Mouse (Mus musculus): Measurements from ENCODE around the gene Sorbs1. TPM values are rescaled to one million over a fixed set of nuclear protein-coding genes. Genes with fewer than 3 reads are reported as not detected.

Sorbs1 gene
- polyA plus RNA-seq, 2 experiments: 35.3 to 40.6 TPM

DNA sequence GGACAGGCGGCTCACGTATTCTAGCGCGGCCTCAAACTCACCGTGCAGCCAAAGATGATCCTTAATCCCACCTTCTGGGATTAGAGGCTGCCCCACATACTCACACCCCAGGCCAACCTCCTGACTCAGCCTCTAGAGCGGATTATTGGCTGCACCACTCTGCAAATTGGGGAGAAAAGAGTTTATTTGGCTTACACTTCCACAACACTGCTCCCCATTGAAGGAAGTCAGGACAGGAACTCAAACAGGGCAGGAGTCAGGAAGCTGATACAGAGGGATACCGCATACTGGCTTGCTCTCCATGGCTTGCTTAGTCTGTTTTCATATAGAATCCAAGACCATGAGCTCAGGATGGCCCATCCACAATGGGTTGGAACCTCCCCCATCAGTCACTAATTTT lies 797 bp upstream of the Sorbs1 start:
- Histone ChIP-seq H3K4me3 (replicated peaks; ENCODE audit: low read length) (no peak overlapping the region), H3K27me3 (ENCODE audit: control insufficient read depth, insufficient read depth, low read length) (no peaks in the 10 kb centered on the region), H3K27ac (replicated peaks; ENCODE audit: low read depth, low read length) (no peak overlapping the region), H3K9me3 (ENCODE audit: control insufficient read depth, low read length) (no peaks in the 10 kb centered on the region), H3K4me1 (ENCODE audit: control insufficient read depth, insufficient read depth, low read length) (peaks cover 17% of the 10 kb centered on the region; the same call in 1 of the 2 replicates), H3K4me2 (replicated peaks; ENCODE audit: low read depth, low read length, severe bottlenecking) (no peak overlapping the region; the same call in 1 of the 2 replicates), H3K9ac (ENCODE audit: low read depth, low read length, severe bottlenecking) (no peak overlapping the region), H3K36me3 (ENCODE audit: control insufficient read depth, insufficient read depth, low read length) (no peaks in the 10 kb centered on the region)
- ATAC-seq (ENCODE audit: low FRiP score, low read depth) (no peak), DNase-seq (ENCODE audit: low spot score) (no peak)
- WGBS: 84% methylated on average over 7 of the region's 7 CpGs
- no peak for TF ChIP-seq POLR2A (IDR thresholded peaks at IDR 0.05; ENCODE audit: borderline replicate concordance, extremely low read depth, insufficient read depth, insufficient read length)

- peak overlapping the region; percentile 82 for H3K4me3 ChIP-seq (replicated peaks; ENCODE audit: low read length)
- H3K9ac ChIP-seq (ENCODE audit: low read depth, low read length, severe bottlenecking): peak overlapping the region; percentile 73
- H3K4me1 ChIP-seq (ENCODE audit: control insufficient read depth, insufficient read depth, low read length): peaks cover 13% of the 10 kb centered on the region; the same call in 1 of the 2 replicates
- no peaks in the 10 kb centered on the region for H3K36me3 ChIP-seq (ENCODE audit: control insufficient read depth, insufficient read depth, low read length)
- TF ChIP-seq POLR2A (IDR thresholded peaks at IDR 0.05; ENCODE audit: borderline replicate concordance, extremely low read depth, insufficient read depth, insufficient read length): no peak
- WGBS: under 1% methylated on average over 33 of the region's 34 CpGs
- no peaks in the 10 kb centered on the region for H3K27me3 ChIP-seq (ENCODE audit: control insufficient read depth, insufficient read depth, low read length)
- peak overlapping the region; percentile 88 for H3K27ac ChIP-seq (replicated peaks; ENCODE audit: low read depth, low read length)
- ATAC-seq (ENCODE audit: low FRiP score, low read depth) (peak; percentile 14), DNase-seq (ENCODE audit: low spot score) (no peak)
- peak overlapping the region; percentile 88 for H3K4me2 ChIP-seq (replicated peaks; ENCODE audit: low read depth, low read length, severe bottlenecking)
- H3K9me3 ChIP-seq (ENCODE audit: control insufficient read depth, low read length): no peaks in the 10 kb centered on the region
Observed at GRCm38 (mm10) chr19:40512500-40513421, 818 bp downstream of the Sorbs1 start.

- Histone ChIP-seq H3K9ac (ENCODE audit: low read depth, low read length, severe bottlenecking) (0 out of 2 replicates have a peak overlapping the region, but pooled peaks have one; percentile 73), H3K4me2 (replicated peaks; ENCODE audit: low read depth, low read length, severe bottlenecking) (peak overlapping the region; percentile 88), H3K4me3 (replicated peaks; ENCODE audit: low read length) (peak overlapping the region; percentile 82), H3K36me3 (ENCODE audit: control insufficient read depth, insufficient read depth, low read length) (no peaks in the 10 kb centered on the region), H3K4me1 (ENCODE audit: control insufficient read depth, insufficient read depth, low read length) (peaks cover 13% of the 10 kb centered on the region; the same call in 1 of the 2 replicates), H3K27me3 (ENCODE audit: control insufficient read depth, insufficient read depth, low read length) (no peaks in the 10 kb centered on the region), H3K9me3 (ENCODE audit: control insufficient read depth, low read length) (no peaks in the 10 kb centered on the region), H3K27ac (replicated peaks; ENCODE audit: low read depth, low read length) (no peak overlapping the region)
- no peak for DNase-seq (ENCODE audit: low spot score)
- WGBS: 14% methylated on average over 5 of the region's 5 CpGs
- TF ChIP-seq POLR2A (IDR thresholded peaks at IDR 0.05; ENCODE audit: borderline replicate concordance, extremely low read depth, insufficient read depth, insufficient read length): no peak
- ATAC-seq (ENCODE audit: low FRiP score, low read depth): no peak
Observed at GRCm38 (mm10) chr19:40511679-40512309, 1.8 kb downstream of the Sorbs1 start.

GRCm38 (mm10) chr19:40511100-40511439 lies 2.5 kb downstream of the Sorbs1 start:
- no peak for TF ChIP-seq POLR2A (IDR thresholded peaks at IDR 0.05; ENCODE audit: borderline replicate concordance, extremely low read depth, insufficient read depth, insufficient read length)
- Histone ChIP-seq H3K36me3 (ENCODE audit: control insufficient read depth, insufficient read depth, low read length) (no peaks in the 10 kb centered on the region), H3K9me3 (ENCODE audit: control insufficient read depth, low read length) (no peaks in the 10 kb centered on the region), H3K4me2 (replicated peaks; ENCODE audit: low read depth, low read length, severe bottlenecking) (peak overlapping the region; percentile 4; the same call in 1 of the 2 replicates), H3K4me3 (replicated peaks; ENCODE audit: low read length) (no peak overlapping the region), H3K9ac (ENCODE audit: low read depth, low read length, severe bottlenecking) (no peak overlapping the region), H3K27ac (replicated peaks; ENCODE audit: low read depth, low read length) (no peak overlapping the region), H3K4me1 (ENCODE audit: control insufficient read depth, insufficient read depth, low read length) (peaks cover 13% of the 10 kb centered on the region; the same call in 1 of the 2 replicates), H3K27me3 (ENCODE audit: control insufficient read depth, insufficient read depth, low read length) (no peaks in the 10 kb centered on the region)
- ATAC-seq (ENCODE audit: low FRiP score, low read depth) (no peak), DNase-seq (ENCODE audit: low spot score) (no peak)
- WGBS: 68% methylated on average over 8 of the region's 8 CpGs

DNA sequence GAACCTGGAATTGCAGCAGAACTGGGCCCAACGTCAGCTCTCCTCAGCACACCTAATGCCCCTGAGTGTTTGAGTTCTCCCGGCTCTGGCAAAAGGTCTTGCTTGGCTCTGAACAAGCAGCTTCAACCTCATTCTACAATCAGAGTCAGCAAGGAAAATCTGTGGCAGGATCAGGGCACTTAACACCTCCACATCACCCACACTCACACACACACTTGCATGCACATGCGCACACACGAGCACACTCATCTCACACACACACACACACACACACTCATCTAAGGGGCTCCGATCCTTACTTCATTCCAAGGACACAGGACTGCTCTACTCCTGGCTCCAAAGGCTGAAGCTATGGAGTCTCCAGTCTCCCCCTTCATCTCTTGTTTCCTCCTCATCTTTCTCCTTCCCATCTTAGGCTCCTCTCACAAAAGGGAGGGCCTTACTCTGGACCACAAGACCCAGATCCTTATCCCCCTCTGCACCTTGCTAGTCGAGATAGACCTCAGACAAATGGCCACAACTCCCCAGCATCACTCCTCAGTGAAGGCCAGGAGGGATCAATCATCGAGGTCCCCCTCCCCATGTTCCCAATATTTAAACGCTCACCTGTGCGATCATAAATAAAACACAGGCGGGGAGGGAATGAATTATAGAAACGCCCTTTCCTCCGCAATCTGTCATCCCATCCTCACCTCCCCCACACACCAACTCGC lies 3.0 kb downstream of the Sorbs1 start:
- Histone ChIP-seq H3K27ac (replicated peaks; ENCODE audit: low read depth, low read length) (no peak overlapping the region), H3K4me1 (ENCODE audit: control insufficient read depth, insufficient read depth, low read length) (peaks cover 13% of the 10 kb centered on the region; the same call in 1 of the 2 replicates), H3K36me3 (ENCODE audit: control insufficient read depth, insufficient read depth, low read length) (no peaks in the 10 kb centered on the region), H3K4me3 (replicated peaks; ENCODE audit: low read length) (no peak overlapping the region), H3K9me3 (ENCODE audit: control insufficient read depth, low read length) (no peaks in the 10 kb centered on the region), H3K4me2 (replicated peaks; ENCODE audit: low read depth, low read length, severe bottlenecking) (peak overlapping the region; percentile 4; the same call in 1 of the 2 replicates), H3K9ac (ENCODE audit: low read depth, low read length, severe bottlenecking) (no peak overlapping the region), H3K27me3 (ENCODE audit: control insufficient read depth, insufficient read depth, low read length) (no peaks in the 10 kb centered on the region)
- TF ChIP-seq POLR2A (IDR thresholded peaks at IDR 0.05; ENCODE audit: borderline replicate concordance, extremely low read depth, insufficient read depth, insufficient read length): no peak
- ATAC-seq (ENCODE audit: low FRiP score, low read depth) (no peak), DNase-seq (ENCODE audit: low spot score) (no peak)
- WGBS: 72% methylated on average over 13 of the region's 13 CpGs
